Mouse (Mus musculus) megakaryocyte-erythroid progenitor cell, adult 5-6 weeks (primary cell): Measurements from ENCODE around the gene Kptn. TPM values are rescaled to one million over a fixed set of nuclear protein-coding genes. Genes with fewer than 3 reads are reported as not detected.
A peak's percentile ranks its signal among the peaks of the same experiment; 100 is the strongest.

Experiments used
- ATAC-seq: replicated peaks from 2 replicates; pipeline ENCODE4 v1.8.0; 2016; ENCODE audit warnings: mild to moderate bottlenecking, inconsistent platforms; ENCODE audit not compliant: severe bottlenecking, poor library complexity, low FRiP score, low TSS enrichment
- total RNA-seq, 2 experiments: library from RNA; stranded (forward) in 1 of 2; stranded (reverse) in 1 of 2; fragments of 200-1000, 215-1000 nt in 1 of 2; fragments of >200 nt in 1 of 2; fragmentation: Nextera tagmentation in 1 of 2; gene quantifications; 2 replicates each; pipeline ENCODE4 v1.2.3; 2014 to 2017

Kptn gene
- total RNA-seq, 2 experiments from 2014 or later, result 5.1 to 20.7 TPM

DNA sequence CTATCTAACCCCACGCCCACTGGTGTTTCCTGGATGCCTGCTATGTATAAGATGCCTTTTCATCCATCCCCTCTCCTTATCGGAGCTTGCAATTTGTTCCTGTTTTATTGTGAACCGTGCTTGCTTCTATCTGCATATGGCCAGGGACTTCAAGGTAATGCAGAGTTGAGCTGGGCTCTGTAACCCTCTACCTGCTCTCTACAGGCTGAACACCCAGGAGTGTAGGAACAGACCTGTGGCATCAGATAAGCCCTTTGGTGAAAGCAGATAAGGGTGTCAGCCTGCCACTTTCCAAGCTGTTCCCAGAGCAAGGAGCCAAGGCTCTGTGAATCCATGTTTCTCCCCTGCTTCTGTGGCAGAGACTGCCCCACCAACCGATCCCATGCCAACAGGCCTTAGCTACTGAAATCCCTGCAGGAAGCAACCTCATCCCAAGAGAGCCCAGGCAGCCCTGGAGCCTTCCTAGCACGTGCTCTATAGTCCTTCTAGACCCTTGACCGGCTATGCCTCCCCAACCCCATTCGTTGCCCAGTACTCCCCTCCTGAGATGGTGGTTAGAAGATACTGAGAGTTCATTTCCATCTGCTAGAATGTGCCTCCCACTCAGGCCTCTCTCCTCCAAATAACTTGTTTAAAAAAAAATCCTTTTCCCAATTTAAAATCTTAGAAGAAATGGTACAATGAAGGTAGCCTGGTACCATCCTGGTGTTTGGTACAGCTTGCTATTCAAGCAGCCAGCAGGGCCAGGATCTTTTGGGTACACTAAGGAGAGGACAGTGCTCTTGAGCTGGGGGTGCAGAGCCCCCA lies 8.2 kb upstream of the Kptn start:
- no peak for ATAC-seq

DNA sequence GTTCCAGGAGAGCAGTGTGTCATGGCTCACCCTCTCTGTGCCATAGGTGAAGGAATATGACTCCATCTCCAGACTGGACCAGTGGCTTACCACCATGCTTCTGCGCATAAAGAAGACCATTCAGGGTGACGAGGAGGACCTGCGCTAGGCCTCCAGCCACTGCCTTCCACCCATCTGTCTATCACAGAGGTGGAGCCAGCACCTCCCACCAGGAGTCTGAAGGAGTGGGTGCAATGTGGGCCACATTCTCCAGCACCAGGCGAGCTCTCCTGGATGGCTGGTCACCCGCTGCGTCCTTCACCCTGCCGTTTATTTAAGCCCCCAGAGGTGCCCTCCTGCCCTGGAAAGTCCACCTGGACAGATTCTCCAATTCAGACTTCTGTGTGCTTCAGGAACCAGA lies 3.3 kb upstream of the Kptn start:
- no peak for ATAC-seq

DNA sequence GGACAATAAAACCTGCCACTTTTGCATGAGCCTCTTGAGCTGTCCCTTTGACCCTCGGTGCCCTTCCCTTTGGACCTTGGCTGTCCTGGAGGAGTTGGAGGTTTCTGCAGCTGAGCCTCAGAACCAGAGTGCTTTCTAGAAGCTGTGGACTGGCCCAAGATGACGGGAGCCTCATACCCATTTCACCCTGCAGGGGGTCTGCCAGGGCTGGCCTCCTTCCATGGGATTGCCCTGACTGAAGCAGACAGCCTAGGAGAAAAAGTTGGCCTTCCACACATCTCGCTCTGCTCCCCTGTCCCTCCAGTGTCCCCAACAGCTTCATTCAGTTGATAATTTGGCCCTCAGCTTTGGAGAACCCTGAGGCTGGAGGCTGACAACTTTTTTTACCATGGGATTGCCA lies 2.6 kb upstream of the Kptn start:
- ATAC-seq, result no peak

DNA sequence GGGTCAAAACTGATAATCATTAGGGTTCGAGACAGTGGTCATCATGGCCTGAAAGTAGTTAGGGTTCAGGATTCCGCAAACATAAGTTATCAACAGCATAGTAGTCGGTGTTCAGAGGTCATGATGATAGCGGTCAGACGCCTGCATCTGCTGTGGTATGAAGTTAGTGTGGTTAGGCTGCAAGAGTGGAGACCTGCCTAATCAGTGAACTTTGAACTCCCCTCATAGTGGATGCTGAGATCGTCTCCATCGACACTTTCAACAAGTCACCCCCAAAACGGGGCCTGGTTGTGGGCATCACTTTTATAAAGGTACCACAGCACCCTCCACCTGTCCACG lies 536 bp downstream of the Kptn start:
- no peak; the same call in 1 of the 2 replicates for ATAC-seq

DNA sequence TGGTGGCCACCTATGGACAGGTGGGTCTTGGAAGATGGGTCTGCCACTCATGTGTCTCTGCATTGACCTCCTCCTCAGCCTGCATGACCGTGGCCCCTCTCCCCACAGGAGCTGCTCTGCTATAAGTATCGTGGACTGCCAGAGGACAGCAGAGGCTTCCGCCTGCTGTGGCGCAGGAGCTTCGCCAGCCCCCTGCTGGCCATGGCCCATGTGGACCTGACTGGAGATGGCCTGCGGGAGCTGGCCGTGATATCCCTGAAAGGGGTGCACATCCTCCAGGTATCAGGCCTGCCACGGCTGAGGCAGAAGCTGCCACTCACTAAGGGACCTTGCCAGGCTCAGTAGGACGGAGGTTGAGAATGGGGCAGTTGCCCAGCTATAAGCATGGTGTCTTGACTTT lies 6.1 kb downstream of the Kptn start:
- ATAC-seq, result no peak

DNA sequence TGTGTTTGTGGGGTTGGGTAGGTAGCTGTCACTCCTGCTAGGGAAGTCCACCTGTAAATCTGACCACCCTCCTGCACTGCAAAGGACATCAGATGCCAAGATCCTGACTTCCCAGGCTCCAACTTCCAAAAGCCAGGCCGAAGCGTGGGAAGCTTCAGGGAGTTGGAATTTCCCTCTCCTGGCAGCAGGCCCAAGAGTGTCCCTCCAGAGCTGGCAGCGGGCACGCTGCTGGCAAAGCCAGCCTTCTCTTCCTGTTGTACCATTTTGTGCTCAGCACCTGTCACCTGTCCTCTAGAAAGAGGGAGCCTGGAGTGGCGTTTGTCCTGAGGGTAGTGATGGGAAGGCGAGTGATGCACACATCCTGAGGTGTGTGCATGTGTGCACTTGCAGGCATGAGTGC lies 8.6 kb downstream of the Kptn start:
- ATAC-seq, result no peak

DNA sequence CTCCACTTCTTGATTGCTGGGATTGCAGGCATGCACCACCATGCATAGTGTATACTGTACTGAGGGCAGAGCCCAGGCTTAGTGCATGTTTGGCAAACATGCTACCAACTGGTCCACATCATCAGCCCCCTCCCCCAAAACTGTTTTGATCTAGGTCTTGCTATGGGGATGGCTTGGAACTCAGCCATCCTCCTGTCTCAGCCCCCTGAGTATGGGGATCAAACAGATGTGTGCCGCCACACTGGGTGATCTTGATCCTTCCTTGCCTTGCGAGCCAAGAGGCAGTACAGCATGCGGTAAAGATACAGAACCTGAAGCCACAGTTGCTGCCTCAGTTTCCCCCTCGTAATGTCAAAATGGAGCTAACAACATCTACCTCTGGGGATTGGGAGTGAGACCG lies 9.2 kb downstream of the Kptn start:
- no peak for ATAC-seq

DNA sequence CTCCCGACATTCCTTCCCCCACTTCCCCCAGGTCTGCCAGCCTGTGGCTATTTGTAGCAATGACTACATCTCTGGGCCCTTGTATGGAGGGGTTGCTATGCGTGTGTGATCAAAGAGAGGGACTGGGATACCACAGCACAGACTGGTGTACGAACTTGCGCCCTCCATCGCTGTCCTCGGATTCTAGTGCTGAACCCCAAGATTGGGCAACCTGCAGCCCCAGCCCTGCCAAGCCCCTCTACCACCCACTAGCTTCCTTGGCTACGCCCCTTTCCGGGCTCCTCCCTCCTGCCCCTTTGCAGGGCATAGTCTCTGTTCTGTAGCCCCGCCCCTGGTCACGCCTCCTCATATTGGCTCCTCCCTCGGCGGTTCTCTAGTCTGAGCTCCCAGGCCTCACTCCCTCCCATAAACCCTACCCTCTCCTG lies 9.7 kb downstream of the Kptn start, which contains the start of gene Slc8a2:
TSS of gene Slc8a2 (plus strand) at position 406 of the 425 bp plus-strand sequence.
- ATAC-seq, result peak; percentile 77

DNA sequence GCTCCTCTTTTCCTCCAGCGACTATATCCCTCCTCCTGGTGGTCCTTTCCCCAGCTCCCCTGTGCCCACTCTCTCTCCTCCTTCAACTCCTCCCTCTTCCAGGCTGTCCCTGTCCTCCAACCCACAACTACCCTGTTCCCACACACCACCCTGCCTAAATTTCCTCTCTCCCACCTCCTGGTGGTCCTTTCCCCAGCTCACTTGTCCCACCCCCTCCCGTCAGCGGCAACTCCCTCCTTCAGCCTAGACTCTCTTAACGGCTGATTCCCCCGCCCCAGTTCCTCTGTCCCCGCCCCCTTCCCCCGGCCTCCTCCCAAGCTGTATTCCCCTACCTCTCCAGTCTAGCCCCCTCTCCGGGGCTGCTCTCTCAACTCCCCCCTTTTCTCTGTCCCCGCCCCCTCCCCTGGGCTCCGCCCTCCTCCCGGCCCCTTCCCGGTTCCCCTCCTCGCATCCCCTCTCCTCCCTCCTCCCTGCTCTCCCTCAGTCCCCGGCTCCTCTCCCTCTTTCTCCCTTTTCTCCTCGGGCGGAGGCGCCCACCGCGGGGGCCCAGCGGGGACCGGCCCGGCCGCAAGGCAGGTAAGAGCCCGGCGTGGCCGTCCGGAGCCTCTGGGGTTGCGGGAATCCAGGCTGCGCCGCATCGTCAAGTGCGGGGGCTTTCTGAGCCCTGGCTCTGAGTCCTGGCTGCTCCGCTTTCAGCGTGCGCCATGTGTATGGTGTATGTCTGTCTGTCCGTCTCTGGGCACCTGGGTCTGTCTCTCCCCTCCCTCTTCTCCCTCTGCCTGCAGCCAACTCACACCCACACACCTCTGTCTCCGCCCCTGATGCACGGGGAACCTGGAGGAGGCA lies 10.4 kb downstream of the Kptn start:
- ATAC-seq, result no peak

DNA sequence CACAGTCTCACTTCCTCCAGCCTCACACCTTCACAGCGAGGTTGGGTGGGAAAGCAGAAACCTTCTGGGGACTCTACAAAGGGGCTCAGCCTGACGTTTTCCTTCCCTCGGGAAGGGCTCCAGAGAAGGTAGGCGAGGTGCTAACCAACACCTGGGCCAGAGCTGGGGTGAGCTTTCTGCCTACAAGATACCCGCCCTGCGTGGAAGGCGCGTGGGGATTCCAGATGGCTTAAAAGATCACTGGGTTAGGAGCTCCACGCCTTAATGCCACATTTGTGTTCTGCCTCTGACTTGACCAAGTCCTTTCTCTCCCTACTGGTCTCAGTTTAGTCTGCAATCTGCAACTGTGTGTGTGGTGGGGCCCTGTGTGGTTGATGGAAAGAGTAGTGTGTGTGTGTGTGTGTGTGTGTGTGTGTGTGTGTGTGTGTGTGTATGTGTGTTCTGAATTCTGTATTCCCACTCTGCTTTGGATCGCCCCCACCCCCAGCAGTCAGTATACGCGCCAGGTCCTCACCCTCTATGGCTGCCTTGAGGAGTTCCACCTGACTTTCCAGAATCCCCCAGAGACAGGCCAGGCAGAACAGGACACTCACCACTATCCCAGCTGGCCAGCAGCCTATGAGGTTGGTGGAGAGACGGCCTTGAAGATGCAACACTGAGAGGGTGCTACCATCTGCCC lies 11.4 kb downstream of the Kptn start:
- no peak for ATAC-seq

DNA sequence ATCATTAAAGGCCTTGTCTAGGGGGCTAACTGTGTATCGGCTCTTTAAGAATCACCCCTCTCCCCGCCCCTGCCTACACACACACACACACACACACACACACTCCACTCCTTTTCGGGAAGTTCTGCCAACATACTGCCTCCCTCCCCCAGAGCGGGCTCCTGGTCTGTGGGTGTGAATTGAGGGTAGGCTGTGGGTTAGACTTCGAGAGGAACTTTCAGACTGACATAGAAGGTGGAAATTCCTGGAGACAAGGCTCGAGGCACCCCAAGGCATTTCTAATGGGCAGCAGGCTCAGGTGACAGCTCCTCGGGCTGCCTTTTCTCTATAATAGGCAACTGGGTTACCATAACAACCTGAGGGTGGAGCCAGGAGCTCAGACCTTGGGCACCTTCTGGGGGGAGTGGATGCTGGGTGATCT lies 12.5 kb downstream of the Kptn start:
- ATAC-seq, result no peak

DNA sequence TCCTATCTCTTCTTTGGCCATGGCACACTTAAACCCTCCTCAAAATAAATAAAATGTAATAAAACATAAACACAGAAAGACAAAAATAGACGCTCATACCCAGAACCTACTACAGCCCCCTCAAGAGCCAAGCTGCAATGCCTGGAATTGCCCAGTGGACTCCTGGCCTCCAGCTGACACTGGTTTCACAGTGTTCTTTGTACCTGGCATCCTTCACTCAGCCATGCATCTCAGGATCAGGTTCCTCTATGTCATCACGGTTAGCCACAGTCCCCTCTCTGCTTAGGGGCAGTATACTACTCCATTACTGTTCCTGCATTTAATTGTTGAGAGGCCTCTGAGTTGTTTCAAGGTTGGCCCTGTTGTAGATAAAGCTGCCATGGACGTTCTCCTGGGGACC lies 13.2 kb downstream of the Kptn start:
- ATAC-seq, result no peak

DNA sequence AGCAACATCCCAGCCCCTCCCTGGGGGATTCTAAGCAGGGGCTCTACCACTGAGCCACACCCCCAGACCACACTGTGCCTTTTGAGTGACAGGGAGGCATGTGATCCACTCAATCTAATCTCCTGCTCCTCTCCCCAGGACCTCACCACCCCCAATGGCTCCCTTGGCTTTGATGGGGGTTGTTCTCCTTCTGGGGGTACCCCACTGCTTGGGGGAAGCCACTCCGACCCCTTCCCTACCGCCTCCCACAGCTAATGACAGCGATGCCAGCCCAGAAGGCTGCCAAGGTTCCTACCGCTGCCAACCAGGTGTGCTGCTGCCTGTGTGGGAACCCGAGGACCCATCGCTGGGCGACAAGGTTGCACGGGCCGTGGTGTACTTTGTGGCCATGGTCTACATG lies 14.0 kb downstream of the Kptn start:
- no peak for ATAC-seq

DNA sequence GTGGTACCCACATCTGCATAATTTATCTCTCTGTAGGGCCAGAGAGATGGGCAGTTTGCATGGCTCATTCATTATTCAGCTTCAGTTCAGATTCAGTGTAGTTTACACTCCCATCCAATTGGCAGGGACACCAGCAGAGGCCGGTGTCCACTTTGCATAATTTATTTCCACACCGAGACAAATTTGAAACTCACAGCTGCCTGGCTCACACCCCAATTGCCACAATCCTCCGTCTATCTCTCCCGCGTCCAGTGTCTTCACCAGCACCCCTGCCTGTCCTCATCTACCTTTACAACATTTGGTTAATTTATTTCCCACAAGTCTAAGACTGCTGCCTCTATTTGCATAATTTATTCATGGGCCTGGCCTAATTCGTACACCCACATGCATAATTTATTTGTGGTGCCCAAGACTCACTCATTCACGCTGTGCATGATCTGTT lies 15.3 kb downstream of the Kptn start:
- no peak for ATAC-seq

DNA sequence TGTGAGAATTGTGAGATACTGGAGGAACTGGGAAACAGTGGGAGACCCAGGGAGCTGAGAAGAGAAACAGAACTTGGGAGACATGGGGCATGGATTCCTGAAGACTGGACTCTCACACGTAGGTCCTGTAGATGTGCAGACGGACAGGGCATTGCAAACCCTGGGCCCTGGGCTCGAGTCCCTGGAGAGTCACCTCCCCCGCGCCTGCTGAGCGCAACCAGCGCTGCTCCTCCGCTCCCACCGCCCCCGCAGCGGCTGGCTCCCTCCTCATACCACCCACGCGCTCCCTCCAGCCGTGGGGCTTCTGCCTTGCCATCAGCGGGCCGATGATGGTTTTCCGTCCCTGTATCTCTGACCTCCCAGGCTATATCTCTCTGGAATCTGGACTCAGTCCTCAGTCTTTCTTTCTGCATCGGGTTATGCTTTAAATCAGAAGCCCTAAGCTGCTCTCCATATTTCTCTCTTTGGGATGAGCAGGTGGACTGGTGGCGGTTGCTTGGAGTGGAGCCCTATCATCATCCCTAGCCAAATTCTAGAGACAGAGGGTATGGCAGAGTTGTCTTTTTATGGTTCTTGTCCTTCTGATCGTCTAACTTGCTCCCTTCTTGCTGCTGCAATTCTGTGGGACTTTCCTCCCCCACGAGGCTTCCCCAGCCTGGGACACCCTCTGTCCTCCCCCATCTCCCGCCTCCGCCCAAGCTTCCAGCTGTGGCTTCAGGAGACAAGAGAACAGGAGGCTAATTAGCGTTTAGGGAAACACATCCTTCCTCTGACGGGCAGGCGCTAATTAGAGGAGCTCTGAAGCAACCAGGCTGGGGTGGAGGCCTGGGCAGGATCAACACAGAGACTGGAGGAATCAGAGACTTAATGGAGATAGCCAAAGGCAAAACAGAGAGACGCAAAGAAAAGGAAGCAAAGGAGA lies 27.1 kb downstream of the Kptn start:
- no peak for ATAC-seq

DNA sequence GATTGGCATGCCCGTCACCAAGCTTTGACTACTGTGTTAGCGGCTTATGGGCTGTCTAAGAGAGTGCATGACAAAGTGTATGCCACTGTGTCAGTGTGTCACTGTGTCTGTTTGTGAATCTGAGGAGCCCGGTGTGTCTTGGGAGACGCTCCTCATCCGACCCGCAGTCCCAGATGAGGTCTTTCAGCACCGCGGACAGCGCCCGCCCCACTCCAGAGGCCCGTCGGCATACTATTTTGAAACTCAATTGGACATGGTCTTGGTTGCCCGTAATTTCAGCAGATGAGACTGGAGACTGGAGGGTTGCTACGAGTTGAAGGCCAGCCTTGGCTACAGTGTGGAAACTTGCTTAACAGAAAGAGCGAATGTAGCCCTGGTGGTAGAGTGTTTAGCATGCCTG lies 27.9 kb downstream of the Kptn start:
- ATAC-seq, result peak; percentile 78

DNA sequence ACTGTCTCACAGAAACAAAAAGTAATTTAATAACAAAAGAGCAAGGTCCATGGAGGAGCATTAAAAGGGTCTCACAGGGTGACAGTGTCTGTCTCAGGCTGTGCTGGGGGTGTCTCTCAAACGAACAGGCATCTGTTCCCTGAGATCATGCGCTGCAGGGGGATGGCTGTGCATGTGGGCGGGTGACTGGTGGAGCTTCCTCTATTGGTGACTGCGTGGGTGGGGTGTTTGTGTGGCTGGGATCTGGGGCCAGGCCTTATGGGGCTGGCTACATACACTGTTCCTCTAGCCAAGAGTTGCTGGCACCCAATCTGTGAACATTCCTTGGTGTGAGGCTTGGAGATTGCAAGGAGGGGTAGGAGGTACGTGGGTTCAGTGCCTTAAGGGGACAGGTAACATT lies 29.5 kb downstream of the Kptn start:
- no peak for ATAC-seq

DNA sequence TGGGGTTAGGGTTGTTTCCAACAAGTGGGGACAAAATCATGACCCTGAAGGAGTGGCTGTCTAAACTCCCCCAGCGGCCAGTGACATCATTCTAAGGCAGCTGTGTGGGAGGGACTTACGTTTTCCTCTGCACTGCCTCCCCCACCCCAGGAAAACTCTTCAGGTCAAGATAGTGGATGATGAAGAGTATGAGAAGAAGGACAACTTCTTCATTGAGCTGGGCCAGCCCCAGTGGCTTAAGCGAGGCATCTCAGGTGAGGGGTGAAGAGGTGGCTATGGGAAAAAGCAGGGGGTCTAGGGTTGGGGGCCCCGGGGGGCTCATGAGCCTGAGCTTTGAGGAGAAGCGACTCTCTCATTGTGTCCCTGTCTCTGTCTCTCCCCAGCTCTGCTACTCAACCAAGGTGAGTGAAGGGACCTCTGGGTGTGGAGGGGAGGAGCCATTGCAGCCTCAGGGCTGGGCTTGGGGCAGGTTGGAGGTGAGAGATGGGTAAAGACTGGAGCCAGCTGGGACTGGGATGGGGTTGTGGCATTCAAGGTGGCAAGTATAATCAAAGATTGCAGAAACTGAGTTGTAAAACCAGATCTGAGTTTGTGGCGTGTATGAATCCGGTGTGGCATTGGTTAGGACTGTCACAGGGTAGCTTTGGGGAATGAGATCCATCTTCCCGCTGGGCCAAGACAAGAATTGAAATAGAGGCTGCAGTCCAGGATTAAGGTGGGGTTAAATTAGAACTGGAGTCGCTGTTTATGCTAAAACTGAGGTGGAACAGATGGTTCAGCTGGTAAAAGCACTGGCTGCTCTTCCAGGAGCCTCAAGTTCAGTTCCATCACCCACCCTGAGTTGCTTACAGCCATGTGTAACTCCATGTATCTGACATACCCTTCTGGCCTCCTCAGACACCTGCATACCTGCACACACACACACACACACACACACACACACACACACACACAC lies 30.8 kb downstream of the Kptn start:
- no peak for ATAC-seq
